Mouse (Mus musculus): ENCODE data around the gene Cacnb4.

- TF ChIP-seq CTCF (IDR thresholded peaks at IDR 0.05; ENCODE audit: insufficient read depth, low read depth, low read length) (no peak), POLR2A (IDR thresholded peaks at IDR 0.05; ENCODE audit: insufficient read depth, low read depth, low read length) (no peak)
These were observed 108.5 kb downstream of the Cacnb4 start for GRCm38 (mm10) chr2:52568131-52568530.

All from olfactory bulb, adult 2 months (tissue).